Mouse (Mus musculus): Measurements from ENCODE around the gene Pik3c2b.

- TF ChIP-seq POLR2A (IDR thresholded peaks at IDR 0.05; ENCODE audit: control insufficient read depth, low read depth, low read length) (no peak), CTCF (IDR thresholded peaks at IDR 0.05; ENCODE audit: control insufficient read depth, insufficient read depth, insufficient replicate concordance, low read depth, low read length) (no peak)
Observed at GRCm38 (mm10) chr1:133034091-133034460, 11.4 kb upstream of the Pik3c2b start.
